Mouse (Mus musculus) small intestine, adult 10 weeks (tissue): ENCODE results near the gene Stx4a. TPM values are rescaled to one million over a fixed set of nuclear protein-coding genes. Genes with fewer than 3 reads are reported as not detected.

ENCODE experiments used
- polyA plus RNA-seq: library from polyadenylated mRNA; stranded (reverse); fragments of 350-450 nt; fragmentation: Illumina TruSeq; extraction: RNeasy Lipid Tissue Mini Kit (QIAGEN cat#74804); gene quantifications from one replicate; pipeline ENCODE4 v1.2.3, GENCODE M21; 2014; ENCODE audit warnings: low replicate concordance

Stx4a gene
- 11.9 TPM for polyA plus RNA-seq

DNA sequence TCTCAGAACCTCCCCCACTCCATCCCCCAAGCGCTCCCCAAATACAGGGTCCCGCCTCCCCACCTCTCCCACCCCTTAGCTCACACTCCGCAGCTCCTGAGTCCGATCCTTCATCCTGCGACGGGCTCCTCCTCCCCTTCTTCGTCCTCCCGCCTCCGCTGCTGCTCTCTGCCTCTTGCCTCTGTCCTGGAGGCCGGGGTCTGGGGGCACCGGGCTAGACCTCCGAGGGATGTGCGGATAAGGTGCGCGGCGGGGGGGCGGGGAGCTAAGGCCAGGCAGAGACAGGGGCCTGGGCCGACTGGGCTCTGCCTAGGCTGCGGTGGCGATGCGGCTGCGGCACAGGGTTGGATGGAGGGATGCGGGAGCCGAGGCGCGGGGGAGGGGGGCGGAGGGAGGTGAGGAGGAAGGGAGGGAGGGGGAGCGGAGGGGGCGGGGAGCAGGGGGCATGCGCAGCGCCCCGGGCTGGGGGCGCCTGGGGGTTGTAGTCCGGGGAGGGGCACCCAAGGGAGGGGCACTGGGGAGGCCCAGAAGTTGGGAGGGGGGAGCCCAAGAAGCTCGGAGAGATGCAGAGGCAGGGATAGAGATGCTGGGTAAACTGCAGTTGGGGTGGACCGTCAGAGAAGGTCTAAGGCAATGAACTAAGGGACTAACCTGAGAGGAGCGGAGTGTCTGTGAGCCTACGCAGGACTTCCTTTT lies at the start of gene Stx4a, which contains the start of gene Stx1b:
Gene Stx4a (plus strand): TSS at position 119 of the 696 bp plus-strand sequence.
Gene Stx1b (minus strand): TSS at position 374 of the 696 bp plus-strand sequence.

DNA sequence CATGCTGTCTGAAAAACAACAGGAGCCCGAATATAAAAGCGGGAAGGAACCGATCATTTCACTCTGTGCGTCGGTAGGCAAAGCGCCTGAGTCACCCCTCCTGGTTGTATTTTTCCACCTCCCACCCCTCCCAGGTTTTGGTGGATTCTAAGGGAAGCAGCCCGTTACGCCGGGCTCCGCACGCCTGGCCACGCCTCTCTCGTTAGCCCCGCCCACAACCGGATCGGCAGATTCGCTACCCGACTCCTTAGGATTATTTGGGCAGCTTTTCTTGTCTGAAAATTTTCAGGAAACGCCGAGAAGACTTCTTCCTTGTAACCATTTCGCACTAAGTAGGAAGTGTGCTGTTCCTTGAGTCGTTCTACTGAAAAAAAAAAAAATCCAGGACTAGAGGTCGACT lies 47.7 kb upstream of the Stx4a start, which contains the start of gene Setd1a:
Gene Setd1a (plus strand): TSS at position 245 of the 400 bp plus-strand sequence.

DNA sequence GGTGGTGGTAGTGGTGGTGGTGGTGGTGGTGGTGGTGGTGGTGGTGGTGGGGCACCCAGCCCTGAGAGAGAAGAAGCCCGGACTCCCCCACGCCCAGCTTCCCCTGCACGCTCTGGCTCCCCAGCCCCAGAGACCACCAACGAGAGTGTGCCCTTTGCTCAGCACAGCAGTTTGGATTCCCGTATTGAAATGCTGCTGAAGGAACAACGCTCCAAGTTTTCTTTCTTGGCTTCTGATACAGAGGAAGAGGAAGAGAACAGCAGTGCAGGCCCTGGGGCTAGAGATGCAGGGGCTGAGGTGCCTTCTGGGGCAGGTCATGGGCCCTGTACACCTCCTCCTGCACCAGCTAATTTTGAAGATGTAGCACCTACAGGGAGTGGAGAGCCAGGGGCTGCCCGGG lies 38.8 kb upstream of the Stx4a start, which contains the start of gene Gm49388:
Gene Gm49388 (plus strand): TSS at position 301 of the 400 bp plus-strand sequence.

DNA sequence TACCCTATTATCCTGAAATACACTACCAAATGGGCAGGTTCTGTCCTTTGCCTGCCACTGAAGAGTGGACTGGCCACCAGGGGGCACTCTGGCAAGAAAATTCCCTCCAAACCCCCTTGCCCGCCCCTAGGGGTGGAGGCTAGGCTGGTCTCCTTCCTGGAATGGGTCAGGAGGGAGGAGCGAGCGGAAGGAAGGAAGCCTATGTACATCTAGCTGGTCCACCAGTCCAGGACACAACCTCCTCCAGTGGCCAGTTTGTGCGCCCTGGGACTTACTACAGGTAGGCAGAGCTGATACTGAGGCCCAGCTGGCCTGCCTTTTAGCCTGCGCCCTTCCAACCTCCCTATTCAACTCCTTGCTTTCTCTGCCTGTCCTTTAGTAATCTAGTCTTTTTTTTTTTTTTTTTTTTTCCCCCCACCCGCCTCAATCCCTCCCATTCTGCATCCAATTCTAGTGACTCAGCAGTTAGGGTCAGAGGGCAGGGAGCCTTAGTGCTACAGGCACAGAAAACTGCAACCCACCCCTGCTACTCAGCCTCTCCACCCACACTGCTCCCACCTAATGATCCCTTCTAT lies 23.6 kb upstream of the Stx4a start, which contains the start of gene Hsd3b7:
Gene Hsd3b7 (plus strand): TSS at position 170 of the 575 bp plus-strand sequence.

DNA sequence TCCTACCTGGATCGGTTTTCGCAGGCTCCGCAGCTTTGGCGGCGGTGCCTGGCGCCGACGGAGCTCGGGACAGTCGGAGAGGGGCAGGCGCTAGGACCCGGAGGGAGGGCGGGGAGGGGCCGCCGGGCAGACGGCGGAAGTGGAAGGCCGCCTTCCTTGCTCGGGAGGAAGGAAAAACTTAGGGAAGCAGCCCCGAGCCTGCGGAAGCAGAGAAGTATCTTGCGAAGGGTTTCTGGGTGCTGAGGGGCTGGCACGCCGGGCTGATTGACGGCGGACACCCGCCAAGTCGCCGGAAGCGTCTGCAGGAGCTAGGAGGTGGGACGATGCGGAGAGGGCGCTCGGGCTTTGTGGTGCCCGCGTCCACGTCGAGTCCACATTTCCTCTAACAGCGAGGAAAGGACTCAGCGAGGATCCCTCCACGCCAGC lies 52.0 kb downstream of the Stx4a start, which contains the start of gene Zfp646:
Gene Zfp646 (plus strand): TSS at position 181 of the 426 bp plus-strand sequence.

DNA sequence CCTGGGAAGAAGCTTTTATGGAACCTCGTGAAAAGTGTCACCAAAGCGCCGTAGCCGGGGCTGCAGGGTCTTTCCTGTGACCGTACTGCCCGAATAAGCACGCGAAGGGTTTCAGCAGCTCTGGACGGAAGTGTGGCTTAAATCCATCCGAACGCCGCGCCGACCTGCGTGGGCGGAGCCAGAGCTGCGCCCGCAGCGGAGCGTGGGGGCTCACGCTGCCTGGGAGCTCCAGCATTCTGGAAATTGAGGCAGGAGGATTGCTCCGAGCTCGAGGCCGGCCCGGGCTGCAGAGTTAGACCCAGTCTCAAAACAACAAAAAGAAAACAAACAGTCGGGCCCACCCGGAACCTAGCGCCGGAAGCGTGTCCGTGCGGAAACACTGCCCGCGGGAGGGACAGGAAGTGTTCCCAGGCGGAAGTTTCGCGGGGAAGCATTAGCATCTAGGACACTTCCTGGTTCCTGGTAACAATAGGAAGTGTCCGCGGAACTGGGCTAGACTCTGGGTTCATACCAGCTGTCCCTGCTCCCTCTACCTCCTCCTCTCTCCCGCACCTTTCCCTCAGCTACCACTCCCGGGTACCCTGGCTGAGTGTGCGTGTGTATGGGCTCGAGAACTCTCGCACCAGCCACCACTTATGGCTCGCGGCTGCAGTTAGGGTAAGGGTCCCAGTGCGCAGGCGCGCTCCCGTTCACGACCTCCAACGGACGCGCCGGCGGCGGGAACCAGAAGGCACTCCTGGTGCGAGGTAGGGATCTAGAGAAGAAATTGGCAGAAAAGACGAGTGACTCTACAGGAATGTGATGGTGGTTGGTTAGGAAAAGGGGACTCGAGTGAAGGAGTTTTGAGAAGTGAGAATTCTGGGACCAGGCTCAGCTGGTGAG lies 52.6 kb downstream of the Stx4a start, which contains the start of gene Zfp668:
Gene Zfp668 (minus strand): TSS at position 362 of the 882 bp plus-strand sequence.

DNA sequence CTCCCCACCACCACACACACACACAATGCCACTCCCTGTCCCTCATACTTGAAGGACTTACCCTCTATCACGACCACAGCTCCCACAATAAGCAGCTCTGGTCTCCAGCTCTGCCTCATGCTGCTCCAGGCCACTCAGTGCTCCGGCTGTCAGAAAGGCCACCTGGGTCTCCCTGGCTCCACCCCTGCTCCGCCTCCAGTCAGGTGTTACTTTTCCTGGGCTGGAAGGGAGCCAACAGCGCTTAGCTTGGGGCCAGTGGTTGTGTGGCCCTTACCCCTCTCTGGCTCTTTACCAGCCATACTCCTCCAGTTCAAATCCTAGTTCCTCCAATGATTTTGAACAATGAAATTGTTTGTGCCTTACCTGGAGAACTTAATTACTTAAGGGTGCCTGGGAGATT lies 66.7 kb downstream of the Stx4a start, which contains the start of gene Prss53:
Gene Prss53 (minus strand): TSS at position 173 of the 400 bp plus-strand sequence.

DNA sequence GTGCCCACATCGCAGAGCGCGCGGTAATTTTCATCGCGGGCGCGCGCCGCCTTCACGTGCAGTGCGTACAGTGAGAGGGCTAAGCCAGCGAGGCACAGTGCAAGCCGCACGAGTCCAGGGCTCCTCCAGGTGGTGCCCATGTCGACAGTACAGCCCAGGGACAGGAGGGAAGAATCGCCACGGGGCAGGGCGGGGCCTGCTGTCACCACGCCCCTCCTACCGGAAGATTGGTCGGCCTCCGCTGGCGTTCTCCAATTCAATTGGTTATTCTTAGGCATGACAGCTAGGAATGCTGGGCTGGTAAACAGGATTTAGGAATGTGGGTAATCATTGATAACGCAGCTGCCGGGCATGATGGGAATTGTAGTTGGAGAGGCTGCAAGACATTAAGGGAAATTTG lies 71.3 kb downstream of the Stx4a start, which contains the start of the genes Gm21974 and Vkorc1:
Gene Gm21974 (minus strand): TSS at position 13 of the 400 bp plus-strand sequence.
Gene Vkorc1 (minus strand): TSS at position 176 of the 400 bp plus-strand sequence.

Other genes starting within 250 kb of the Stx4a start
- not detected for gene Ccdc189, start 235.7 kb upstream of the Stx4a start, polyA plus RNA-seq
- gene Rnf40, start 235.5 kb upstream of the Stx4a start, polyA plus RNA-seq: 0.82 TPM
- gene Zfp629, start 208.5 kb upstream of the Stx4a start, polyA plus RNA-seq: 4.8 TPM
- gene Bcl7c, start 115.4 kb upstream of the Stx4a start, polyA plus RNA-seq: 1.2 TPM
- gene Ctf1, start 111.6 kb upstream of the Stx4a start, polyA plus RNA-seq: 0.74 TPM
- gene Ctf2, start 92.1 kb upstream of the Stx4a start, polyA plus RNA-seq: not detected
- 0.11 TPM for gene Fbxl19, start 79.8 kb upstream of the Stx4a start, polyA plus RNA-seq
- gene Orai3, start 54.5 kb upstream of the Stx4a start, polyA plus RNA-seq: 0.63 TPM
- gene Setd1a, start 47.6 kb upstream of the Stx4a start, polyA plus RNA-seq: 3.5 TPM
- not detected for gene Gm49388, start 38.7 kb upstream of the Stx4a start, polyA plus RNA-seq
- gene Hsd3b7, start 23.7 kb upstream of the Stx4a start, polyA plus RNA-seq: 14.6 TPM
- 0.30 TPM for gene Stx1b, start 255 bp downstream of the Stx4a start, polyA plus RNA-seq
- 4.9 TPM for gene Zfp646, start 51.9 kb downstream of the Stx4a start, polyA plus RNA-seq
- gene Zfp668, start 52.5 kb downstream of the Stx4a start, polyA plus RNA-seq: 0.52 TPM
- gene Prss53, start 66.7 kb downstream of the Stx4a start, polyA plus RNA-seq: not detected
- not detected for gene Gm21974, start 71.2 kb downstream of the Stx4a start, polyA plus RNA-seq
- gene Vkorc1, start 71.3 kb downstream of the Stx4a start, polyA plus RNA-seq: 24.9 TPM
- 1.1 TPM for gene Bckdk, start 79.8 kb downstream of the Stx4a start, polyA plus RNA-seq
- 5.7 TPM for gene Kat8, start 88.2 kb downstream of the Stx4a start, polyA plus RNA-seq
- gene Prss8, start 105.8 kb downstream of the Stx4a start, polyA plus RNA-seq: 0.26 TPM
- not detected for gene Prss36, start 122.4 kb downstream of the Stx4a start, polyA plus RNA-seq
- gene Fus, start 143.2 kb downstream of the Stx4a start, polyA plus RNA-seq: 567 TPM
- gene Pycard, start 169.6 kb downstream of the Stx4a start, polyA plus RNA-seq: 89.0 TPM
- not detected for gene Trim72, start 179.7 kb downstream of the Stx4a start, polyA plus RNA-seq
- 7.9 TPM for gene Itgam, start 238.3 kb downstream of the Stx4a start, polyA plus RNA-seq
- gene Gm49368, start 238.4 kb downstream of the Stx4a start, polyA plus RNA-seq: not detected